23 mouse cellular contexts compared by ENCODE assay signal in genomic region chr13:34504879-34505278, GRCm38 (mm10).
A peak's percentile ranks its signal among the peaks of the same experiment; 100 is the strongest.
DNase-seq lines count a peak whose midpoint lies in the region; ATAC-seq and TF ChIP-seq lines count a peak whose summit lies in the region.
"Had no signal": no experiment of that assay in that cellular context is flagged by ENCODE, and none has a peak within 500 bp of the region (broad histone marks: within the 10 kb centered on the region; RNA-seq: fewer than 3 reads in every experiment).

No protein-coding gene starts in this region.

- H3K4me2 ChIP-seq in myocyte (ENCODE audit: low read depth) = no peak overlapping the region
- H3K4me2 ChIP-seq: embryonic facial prominence, embryonic 12.5 days; forebrain, embryonic 13.5 days; forebrain, embryonic 15.5 days had no signal

- ATAC-seq in erythroid progenitor cell, adult 5-6 weeks (replicated peaks; ENCODE audit: low FRiP score, poor library complexity, severe bottlenecking) = no peak
- ATAC-seq: CD4-positive, CD25-positive, alpha-beta regulatory T cell, adult 4 months; forebrain, embryonic 13.5 days; forebrain, embryonic 15.5 days; forebrain, postnatal 0 days had no signal

- no peak overlapping the region for H3ac ChIP-seq in myocyte (ENCODE audit: control insufficient read depth, insufficient read length)

- no peaks in the 10 kb centered on the region for H3K36me3 ChIP-seq in myocyte (ENCODE audit: control insufficient read depth, insufficient read depth)
- H3K36me3 ChIP-seq: embryonic facial prominence, embryonic 10.5 days; embryonic facial prominence, embryonic 12.5 days; forebrain, embryonic 15.5 days; G1E had no signal

- no peaks in the 10 kb centered on the region for H3K27me3 ChIP-seq in myocyte (ENCODE audit: control insufficient read depth, insufficient read depth, insufficient read length)
- H3K27me3 ChIP-seq: CH12.LX; embryonic facial prominence, embryonic 12.5 days; forebrain, embryonic 13.5 days; forebrain, embryonic 15.5 days had no signal

- no peaks in the 10 kb centered on the region for H3K79me2 ChIP-seq in myocyte (ENCODE audit: control insufficient read depth, insufficient read depth)

- peak; percentile 27 for DNase-seq in 3134 (ENCODE audit: extremely low read depth, insufficient read length, low spot score)
- DNase-seq in 416B (ENCODE audit: low read depth) = peak; percentile 10
- DNase-seq in NIH3T3 (ENCODE audit: low read depth) = peak; percentile 51
- DNase-seq in frontal cortex, postnatal 10 days (ENCODE audit: low spot score in 2 of 2) = no peak
- DNase-seq in right cerebral cortex, postnatal 14 days = no peak
- DNase-seq: adrenal gland, adult 2 months; adrenal gland, postnatal 10 days; adrenal gland, postnatal 25 days; cerebellum, adult 11 months; cerebellum, adult 18-20 months; cerebellum, adult 8-10 months; cerebellum, adult 9-11 months; cerebellum, postnatal 25 days; forebrain, postnatal 0 days had no signal

- no peak overlapping the region for H3K4me3 ChIP-seq in myocyte
- H3K4me3 ChIP-seq: embryonic facial prominence, embryonic 10.5 days; embryonic facial prominence, embryonic 12.5 days; forebrain, embryonic 13.5 days; forebrain, embryonic 15.5 days had no signal

- TF ChIP-seq POLR2A in myocyte (IDR thresholded peaks at IDR 0.05; ENCODE audit: insufficient read length, low read depth) = no peak

TF ChIP-seq in myocyte, 11 proteins besides CTCF, POLR2A, EP300 and RAD21:
- 0 out of 2 replicates have a peak, but pooled peaks have one; percentile 51 for TF ChIP-seq CEBPB (IDR thresholded peaks at IDR 0.05; ENCODE audit: insufficient read depth, poor library complexity, severe bottlenecking)
- no peak for TF ChIP-seq USF1 (IDR thresholded peaks at IDR 0.05; ENCODE audit: low read depth)

Comparison
In these comparisons a context has a peak if more than half of its experiments do, and no peak if none do; other contexts are left out.
1. DNase-seq: peak in 3134 (single experiment), 416B (single experiment) and NIH3T3 (single experiment); none in frontal cortex, postnatal 10 days (0 of 2) and right cerebral cortex, postnatal 14 days (single experiment).